Mouse (Mus musculus) small intestine, adult 10 weeks (tissue): ENCODE results near the gene Prkch. TPM values are rescaled to one million over a fixed set of nuclear protein-coding genes. Genes with fewer than 3 reads are reported as not detected.

ENCODE experiments used
- polyA plus RNA-seq: library from polyadenylated mRNA; stranded (reverse); fragments of 350-450 nt; fragmentation: Illumina TruSeq; extraction: RNeasy Lipid Tissue Mini Kit (QIAGEN cat#74804); gene quantifications from one replicate; pipeline ENCODE4 v1.2.3, GENCODE M21; 2014; ENCODE audit warnings: low replicate concordance

The Prkch gene
- polyA plus RNA-seq, result 3.2 TPM

GRCm38 (mm10) chr12:73584610-73585240, at the start of gene Prkch:
Prkch (plus strand) TSS chr12:73584796.

GRCm38 (mm10) chr12:73546086-73546711, 38.4 kb upstream of the Prkch start, which contains the start of gene Tmem30b:
Tmem30b (minus strand) TSS chr12:73546392.

Other genes starting within 250 kb of the Prkch start
- 204 TPM for gene Tmem30b, start 38.4 kb upstream of the Prkch start, polyA plus RNA-seq